Mouse (Mus musculus) myocyte (in vitro differentiated cells): ENCODE measurements around the gene Fam118a.

Experiments
- POLR2A ChIP-seq: IDR thresholded peaks from one replicate; pipeline ENCODE4 v1.6.1; 2011; ENCODE audit warnings: low read depth, mild to moderate bottlenecking, control low read depth, moderate library complexity; ENCODE audit not compliant: insufficient read length
- POLR2AphosphoS2 ChIP-seq: IDR thresholded peaks from one replicate; pipeline ENCODE4 v1.6.1; 2011; ENCODE audit warnings: low read depth, control low read depth; ENCODE audit not compliant: insufficient read length
- USF1 ChIP-seq: IDR thresholded peaks from one replicate; pipeline ENCODE4 v1.6.1; 2011; ENCODE audit warnings: low read depth, mild to moderate bottlenecking, control low read depth, moderate library complexity

GRCm38 (mm10) chr15:85072651-85073050, 43.9 kb downstream of the Fam118a start:
- TF ChIP-seq POLR2A (no peak), USF1 (no peak), POLR2AphosphoS2 (no peak)
